Mouse (Mus musculus) activated CD4-positive, CD25-positive, alpha-beta regulatory T cell, adult 4 months (primary cell): ENCODE measurements around the gene Cap2. TPM values are rescaled to one million over a fixed set of nuclear protein-coding genes. Genes with fewer than 3 reads are reported as not detected.

Experiments used
- ATAC-seq: one replicate; pipeline ENCODE4 v1.8.0; 2017
- polyA plus RNA-seq, 2 experiments: library from polyadenylated mRNA; unstranded; fragments of 100-300 nt; shearing (Covaris generic); gene quantifications; one replicate each; pipeline ENCODE4 v1.2.1; 2017

Cap2 gene
- polyA plus RNA-seq, 2 experiments from 2014 or later: 1.1 TPM; not detected in 1

- no peak for ATAC-seq
These were observed 70.5 kb downstream of the Cap2 start for GRCm38 (mm10) chr13:46571961-46572647.

DNA sequence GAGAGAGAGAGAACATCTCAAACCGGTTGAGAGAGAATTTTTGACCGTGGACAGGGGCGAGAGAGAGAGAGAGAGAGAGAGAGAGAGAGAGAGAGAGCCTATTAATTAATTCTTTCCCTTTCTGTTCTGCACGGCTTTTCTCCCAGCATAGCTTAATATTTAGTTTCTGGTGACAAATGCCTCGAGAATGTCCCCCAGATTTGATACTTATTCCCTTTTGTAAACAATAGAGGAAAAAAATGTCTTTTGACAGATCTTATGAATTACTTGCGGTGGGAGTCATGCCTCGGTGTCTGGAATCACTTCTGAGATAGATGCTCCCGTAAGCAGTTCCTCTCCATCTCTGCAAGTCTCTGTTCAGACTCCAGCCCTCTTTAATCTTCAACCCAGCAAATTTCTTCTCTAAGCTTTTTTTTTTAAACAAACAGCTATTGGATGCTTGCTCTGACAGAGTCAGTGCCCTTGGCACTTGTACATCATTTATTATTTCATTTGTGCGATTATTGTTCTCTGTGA, 71.1 kb downstream of the Cap2 start:
- ATAC-seq: no peak

- no peak for ATAC-seq
These were observed 72.6 kb downstream of the Cap2 start for GRCm38 (mm10) chr13:46574201-46574600.

DNA sequence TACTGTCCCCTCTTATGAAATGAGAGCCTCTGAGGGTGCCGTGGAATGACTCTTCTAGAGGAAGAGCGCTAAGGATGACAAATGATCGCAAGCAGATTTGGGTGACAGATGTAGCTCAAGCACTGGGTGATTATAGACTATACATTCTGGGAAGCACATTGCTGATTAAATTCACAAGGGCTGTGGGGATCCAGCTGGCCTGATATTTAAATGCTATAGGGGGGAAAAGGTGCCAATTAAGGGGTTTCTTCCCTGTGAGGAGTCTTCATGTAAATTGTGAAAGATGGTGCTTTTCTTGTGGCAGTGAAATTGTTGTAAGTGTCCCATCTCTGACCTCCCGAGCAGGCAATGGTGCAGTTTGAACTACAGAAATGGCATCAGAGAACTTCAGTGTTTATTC, 73.1 kb downstream of the Cap2 start:
- ATAC-seq: no peak

DNA sequence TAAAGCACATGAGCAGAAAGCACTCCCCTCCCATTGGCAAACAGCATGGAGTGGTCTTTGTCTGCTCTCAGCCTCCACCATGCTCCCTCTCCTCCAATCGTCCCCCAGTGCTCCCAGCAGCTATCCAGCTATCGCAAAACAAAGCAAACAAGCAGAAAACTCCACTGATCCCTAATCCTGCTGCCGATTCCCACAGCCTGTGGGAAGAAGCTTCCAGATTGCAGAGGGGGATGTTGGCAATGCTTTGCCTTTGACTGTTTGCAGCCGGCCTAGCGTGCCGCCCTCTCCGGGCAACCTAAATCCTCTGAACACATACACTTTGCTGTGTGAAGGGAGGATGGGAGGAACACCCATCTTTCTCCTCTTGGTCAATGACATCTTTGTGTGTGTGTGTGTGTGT, 83.2 kb downstream of the Cap2 start:
- ATAC-seq: no peak

- ATAC-seq: no peak
These were observed 86.2 kb downstream of the Cap2 start for GRCm38 (mm10) chr13:46587717-46588289.

DNA sequence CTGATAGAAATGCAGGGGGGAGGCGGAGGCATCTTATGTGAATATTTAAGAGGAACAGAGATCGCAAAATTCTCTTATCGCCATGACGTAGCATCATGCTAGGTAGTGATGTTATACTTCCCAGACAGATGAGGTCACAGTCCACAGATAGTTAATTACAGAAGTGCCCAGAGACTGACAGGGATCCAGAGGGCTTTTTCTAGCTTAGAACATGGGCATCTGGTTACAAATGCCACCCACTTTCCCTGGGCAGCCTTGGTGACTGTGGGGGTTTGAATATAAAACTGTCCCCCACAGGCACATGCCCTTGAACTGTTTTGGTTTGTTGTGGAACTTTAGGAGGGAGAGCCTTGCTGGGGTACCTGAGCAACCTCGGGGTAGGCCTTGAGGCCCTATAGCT, 87.0 kb downstream of the Cap2 start:
- ATAC-seq: no peak

DNA sequence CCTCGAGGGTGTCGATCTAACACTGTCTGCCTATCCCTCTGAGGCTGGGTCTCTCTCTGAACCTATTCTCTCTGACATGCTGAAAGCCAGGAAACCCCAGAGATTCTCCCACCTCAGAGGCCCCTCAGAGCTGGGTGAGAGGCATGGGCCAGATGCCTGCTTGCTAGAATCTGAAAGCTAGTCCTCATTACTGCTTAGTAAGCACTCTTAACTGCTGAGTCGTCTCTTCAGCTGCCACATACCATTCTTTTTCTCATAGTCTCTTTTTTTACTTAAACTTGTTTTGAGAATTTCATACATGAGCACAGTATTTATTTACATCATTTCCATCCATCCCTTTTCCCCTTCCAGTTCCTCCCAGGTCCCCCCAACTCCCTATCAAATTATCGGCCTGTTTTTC, 89.2 kb downstream of the Cap2 start:
- no peak for ATAC-seq

GRCm38 (mm10) chr13:46600694-46601093, 99.0 kb downstream of the Cap2 start:
- ATAC-seq: no peak

DNA sequence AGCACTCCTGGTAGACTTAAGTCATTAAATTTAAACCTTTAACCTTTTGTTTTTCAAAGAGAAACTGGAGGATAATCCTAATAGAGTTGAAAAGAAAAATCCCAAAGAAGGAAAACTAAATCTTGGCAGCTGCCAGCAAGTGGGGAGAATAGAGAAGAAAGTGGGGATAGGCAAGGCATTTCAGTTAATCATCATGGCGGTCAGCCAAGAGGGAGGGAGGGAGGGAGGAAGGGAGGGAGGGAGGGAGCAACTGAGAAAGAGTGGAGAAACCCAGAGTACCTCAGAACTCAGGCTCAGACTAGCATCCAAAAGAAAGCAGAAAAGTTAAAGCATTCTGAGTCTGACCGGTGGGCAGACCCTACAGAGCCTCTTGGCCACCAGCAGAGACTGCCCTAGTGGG, 99.7 kb downstream of the Cap2 start:
- no peak for ATAC-seq

DNA sequence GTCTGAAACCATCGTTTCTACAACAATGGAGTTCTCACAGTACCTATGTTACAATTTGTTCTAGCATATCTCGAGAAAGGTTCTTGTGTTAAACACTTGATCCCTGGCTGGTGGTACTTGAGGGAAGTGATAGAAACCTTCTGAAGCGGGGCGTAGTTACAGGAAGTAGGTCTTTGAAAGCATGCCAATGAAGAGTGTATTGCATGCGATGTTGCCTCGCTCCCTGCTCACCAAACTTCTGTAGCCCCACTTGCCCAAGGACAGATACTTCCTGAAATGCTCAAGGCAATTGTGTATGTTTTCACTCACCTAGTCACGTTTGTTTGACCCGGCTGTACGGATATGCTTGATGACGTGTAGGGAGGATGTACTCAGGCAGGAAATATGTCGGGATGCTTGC, 101.0 kb downstream of the Cap2 start:
- ATAC-seq: no peak

- no peak for ATAC-seq
These were observed 109.4 kb downstream of the Cap2 start for GRCm38 (mm10) chr13:46611033-46611432.

GRCm38 (mm10) chr13:46613694-46614272, 112.1 kb downstream of the Cap2 start:
- ATAC-seq: no peak

DNA sequence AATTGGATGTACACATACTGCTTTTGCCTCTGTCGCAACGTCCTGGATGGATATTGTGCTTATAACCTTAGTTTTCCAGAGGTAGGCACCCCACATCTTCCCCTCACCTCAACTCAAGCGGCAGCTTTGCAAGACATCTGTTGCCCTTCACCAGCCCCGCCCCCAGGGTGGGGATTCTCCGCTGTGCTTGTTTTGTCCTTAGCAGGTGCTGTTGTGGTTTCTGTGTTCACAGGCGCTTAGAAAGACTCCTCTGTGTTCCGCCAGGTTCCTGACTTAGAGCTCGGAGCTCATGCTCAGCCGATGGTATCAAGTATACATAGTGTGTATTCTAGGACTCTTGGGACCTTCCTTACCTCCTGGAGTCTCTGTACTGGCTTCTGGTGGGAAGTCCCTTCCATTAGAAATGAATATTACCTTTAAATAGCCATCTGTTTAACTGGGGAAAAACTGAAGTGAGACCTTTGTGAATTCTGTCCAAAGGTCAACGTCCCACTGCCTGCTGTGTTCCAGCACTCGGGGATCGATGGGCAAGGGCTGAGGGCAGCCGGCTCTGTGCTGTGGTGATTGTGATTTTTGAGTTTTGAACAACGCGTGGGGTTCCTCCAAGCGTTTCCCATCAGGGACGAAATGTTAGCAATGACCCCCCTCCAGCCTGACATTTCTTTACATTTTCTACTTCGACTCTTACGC, 115.2 kb downstream of the Cap2 start:
- ATAC-seq: peak; percentile 83

GRCm38 (mm10) chr13:46619633-46620032, 118.0 kb downstream of the Cap2 start:
- peak; percentile 70 for ATAC-seq

DNA sequence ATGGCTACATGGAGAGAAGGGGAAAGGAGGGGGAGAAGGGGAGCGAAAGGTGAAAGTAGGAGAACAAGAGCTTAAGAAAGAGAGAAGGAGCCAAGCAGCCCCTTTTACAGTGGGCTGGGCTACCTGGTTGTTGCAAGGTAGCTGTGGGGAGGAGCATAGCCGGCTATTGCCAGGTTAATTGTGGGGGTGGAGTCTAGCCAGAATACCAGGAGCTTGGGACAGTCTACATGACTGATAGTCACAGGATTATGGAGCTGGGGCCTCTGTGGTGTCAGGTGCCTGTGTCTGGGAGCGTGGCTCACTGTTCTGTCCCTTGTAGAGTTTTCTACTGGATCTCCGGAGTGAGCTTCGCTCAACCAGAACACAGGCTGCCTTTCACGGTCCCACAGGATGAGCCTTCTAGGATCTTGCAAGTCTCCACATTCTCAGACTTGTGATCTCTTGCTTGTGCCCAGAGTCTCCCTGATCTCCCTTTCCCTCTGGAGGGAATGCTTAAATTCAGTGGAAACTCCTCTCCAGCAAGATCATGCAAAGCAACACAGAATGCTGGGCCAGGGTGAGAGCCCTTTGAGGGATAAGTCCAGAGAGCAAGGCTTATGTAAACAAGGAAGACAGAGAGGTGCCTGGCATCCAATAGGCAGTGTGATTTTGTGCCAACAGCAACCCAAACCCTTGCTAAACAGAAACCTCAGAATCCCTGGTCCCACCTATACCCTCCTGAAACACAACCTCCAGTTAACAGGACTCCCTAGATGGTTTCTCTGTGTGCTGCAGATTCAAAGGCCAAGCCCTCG, 119.5 kb downstream of the Cap2 start:
- no peak for ATAC-seq

DNA sequence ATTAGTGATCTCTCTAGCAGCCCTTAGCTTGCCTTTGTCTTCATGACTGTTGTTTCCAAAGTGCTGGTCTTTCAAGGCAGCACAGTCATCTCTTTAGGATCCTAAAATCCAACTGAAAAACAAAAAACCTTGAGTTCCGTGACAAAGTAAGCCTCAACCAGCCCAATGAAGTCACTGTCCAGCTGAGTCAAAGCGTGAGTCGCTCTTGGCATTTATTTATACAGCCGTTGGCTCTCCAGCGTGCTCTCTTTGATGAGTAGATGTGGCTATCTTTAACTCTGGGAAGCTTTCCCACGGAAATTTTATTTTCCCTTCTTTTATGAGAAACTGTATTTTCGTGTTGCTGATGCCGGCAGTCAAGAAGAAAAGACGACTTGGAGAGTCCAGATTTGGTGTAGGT, 125.0 kb downstream of the Cap2 start:
- no peak for ATAC-seq

GRCm38 (mm10) chr13:46627841-46628240, 126.2 kb downstream of the Cap2 start:
- no peak for ATAC-seq

GRCm38 (mm10) chr13:46629391-46629790, 127.7 kb downstream of the Cap2 start:
- ATAC-seq: no peak

DNA sequence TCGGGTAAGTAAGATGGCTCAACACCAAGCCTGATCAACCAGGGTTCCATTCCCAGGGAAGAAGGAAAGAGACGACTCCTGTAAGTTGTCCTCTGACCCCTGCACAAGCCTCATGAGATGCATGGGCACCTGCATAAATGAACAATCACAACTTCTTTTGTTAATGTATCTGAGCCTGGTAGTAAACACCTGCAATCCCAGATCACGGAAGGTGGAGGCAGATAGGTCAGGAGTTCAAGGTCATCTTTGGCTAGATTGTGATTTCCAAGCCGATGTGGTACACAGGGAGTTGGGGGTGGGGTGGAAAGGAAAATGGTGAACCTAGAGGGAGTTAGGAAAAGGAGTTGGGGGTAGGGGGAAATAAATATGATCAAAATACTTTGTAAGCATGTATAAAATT, 131.1 kb downstream of the Cap2 start:
- no peak for ATAC-seq

- no peak for ATAC-seq
These were observed 131.9 kb downstream of the Cap2 start for GRCm38 (mm10) chr13:46633320-46634132.

DNA sequence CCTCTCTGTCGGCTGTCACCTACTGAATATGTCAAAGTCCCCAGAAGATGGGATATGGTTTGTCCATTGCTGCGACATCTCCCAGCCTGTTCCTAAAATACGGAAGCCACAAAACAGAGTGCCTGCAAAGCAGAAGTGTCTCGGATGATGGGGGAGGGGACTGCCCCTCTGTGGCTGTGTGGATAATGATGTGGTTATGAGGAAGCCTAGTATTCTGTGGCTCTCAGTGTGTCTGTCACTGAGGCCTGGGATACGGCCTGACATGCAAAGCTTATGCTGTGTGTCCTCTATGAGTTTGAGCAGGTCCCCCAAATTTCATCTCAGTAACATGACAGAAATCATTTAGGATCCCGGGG, 132.5 kb downstream of the Cap2 start:
- ATAC-seq: no peak
